Mouse (Mus musculus): Measurements from ENCODE around the gene Prdm15. TPM values are rescaled to one million over a fixed set of nuclear protein-coding genes. Genes with fewer than 3 reads are reported as not detected.

Prdm15 gene
- polyA plus RNA-seq (2012; rRNA removed) = 5.6 and 7.3 TPM in 2 replicates

DNA sequence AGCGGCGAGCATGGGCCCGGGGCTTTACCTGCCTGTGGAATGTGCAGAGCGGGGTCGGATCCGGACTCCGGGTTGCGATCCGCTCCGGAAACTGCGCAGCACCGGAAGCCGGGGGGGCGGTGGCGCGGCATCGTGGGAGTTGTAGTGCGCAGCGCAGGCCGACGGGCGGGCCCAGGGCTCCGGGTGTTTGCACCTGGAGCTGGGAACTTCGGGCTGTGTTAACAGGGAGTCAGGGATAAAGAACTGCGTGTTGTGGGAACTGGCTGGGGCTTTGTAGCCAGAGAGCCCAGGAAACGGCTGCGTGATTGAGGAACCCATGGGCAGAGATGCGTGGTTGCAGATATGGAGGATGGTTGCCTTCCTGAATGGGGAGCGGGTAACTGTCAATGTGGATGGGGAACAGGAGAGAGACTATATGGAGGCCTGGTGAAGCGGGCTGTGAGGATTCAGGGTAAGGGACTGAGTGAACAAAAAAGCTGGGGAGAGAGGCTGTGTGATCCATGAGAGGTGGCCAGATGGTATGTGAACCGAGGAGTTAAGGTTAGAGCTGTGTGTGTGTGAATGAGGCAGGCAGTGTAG lies at the start of gene Prdm15:
TSS of gene Prdm15 (minus strand) at position 110 of the 579 bp plus-strand sequence.
- peak within 1 kb of the TSS; percentile 88 for H3K27ac ChIP-seq (ENCODE audit: insufficient read depth, low read depth, low read length)
- DNase-seq = peak; percentile 92
- no peaks in the 10 kb centered on the region for H3K4me1 ChIP-seq (ENCODE audit: control insufficient read depth, insufficient read depth, low read length)
- no peaks in the 10 kb centered on the region for H3K36me3 ChIP-seq (ENCODE audit: control insufficient read depth, insufficient read depth, low read length)
- peak within 1 kb of the TSS; percentile 91 for H3K4me3 ChIP-seq (ENCODE audit: insufficient read depth, low read depth, low read length)
- no peaks in the 10 kb centered on the region for H3K27me3 ChIP-seq (replicated peaks; ENCODE audit: control insufficient read depth, insufficient read depth, low read length)
- 1% methylated on average over 31 of the region's 31 CpGs for WGBS
- TF ChIP-seq POLR2A (IDR thresholded peaks at IDR 0.05; ENCODE audit: low read depth, low read length) = no peak
- no peak for TF ChIP-seq CTCF (conservative IDR thresholded peaks at IDR 0.05; ENCODE audit: insufficient read depth, insufficient read length, low read depth, low read length)

DNA sequence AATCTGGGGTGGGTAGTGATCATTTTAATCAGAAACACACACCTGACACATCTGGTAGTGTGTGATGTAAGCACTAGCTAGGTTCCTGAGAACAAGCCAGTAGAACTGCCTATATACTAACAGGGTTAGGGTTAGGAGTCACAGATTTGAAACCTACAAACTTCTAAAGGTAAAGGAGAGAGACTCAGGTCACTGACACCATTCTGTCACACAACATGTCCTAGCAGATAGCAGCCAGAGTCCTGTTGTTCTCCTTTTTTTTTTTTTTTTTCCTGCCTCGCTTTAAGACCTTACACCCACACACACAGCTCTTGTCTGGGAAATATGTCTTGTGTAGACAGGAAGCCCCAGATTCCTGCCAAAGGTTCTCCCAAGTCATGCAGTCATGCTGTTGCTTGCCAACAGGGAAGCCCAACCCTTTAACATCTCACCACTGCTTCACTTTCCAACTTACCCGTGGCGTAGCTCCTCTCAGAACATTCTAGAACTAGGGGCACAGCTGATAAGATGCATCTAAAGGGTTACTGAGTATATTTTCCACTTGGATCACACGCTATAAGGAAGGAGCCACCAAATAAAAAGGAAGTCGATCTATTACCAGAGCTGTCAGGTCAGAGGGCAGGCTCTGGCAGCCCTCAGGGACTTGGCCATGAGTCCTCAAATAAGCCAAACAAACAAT lies 45.8 kb upstream of the Prdm15 start:
- Histone ChIP-seq H3K4me3 (ENCODE audit: insufficient read depth, low read depth, low read length) (no peak overlapping the region), H3K4me1 (ENCODE audit: control insufficient read depth, insufficient read depth, low read length) (peaks cover 8% of the 10 kb centered on the region; the same call in 1 of the 2 replicates), H3K27ac (ENCODE audit: insufficient read depth, low read depth, low read length) (peak overlapping the region; percentile 23; the same call in 1 of the 2 replicates), H3K36me3 (ENCODE audit: control insufficient read depth, insufficient read depth, low read length) (0 out of 2 replicates have a peak, but pooled peaks cover 1% of the 10 kb centered on the region), H3K27me3 (replicated peaks; ENCODE audit: control insufficient read depth, insufficient read depth, low read length) (no peaks in the 10 kb centered on the region)
- peak; percentile 88 for DNase-seq
- TF ChIP-seq CTCF (conservative IDR thresholded peaks at IDR 0.05; ENCODE audit: insufficient read depth, insufficient read length, low read depth, low read length) (no peak), POLR2A (IDR thresholded peaks at IDR 0.05; ENCODE audit: low read depth, low read length) (no peak)
- WGBS = 42% methylated on average over 5 of the region's 5 CpGs

- H3K36me3 ChIP-seq (ENCODE audit: control insufficient read depth, insufficient read depth, low read length) = peaks cover 2% of the 10 kb centered on the region; the same call in 1 of the 2 replicates
- H3K4me1 ChIP-seq (ENCODE audit: control insufficient read depth, insufficient read depth, low read length) = no peaks in the 10 kb centered on the region
- H3K27me3 ChIP-seq (replicated peaks; ENCODE audit: control insufficient read depth, insufficient read depth, low read length) = no peaks in the 10 kb centered on the region
- H3K27ac ChIP-seq (ENCODE audit: insufficient read depth, low read depth, low read length) = no peak overlapping the region
- no peak for DNase-seq
- H3K4me3 ChIP-seq (ENCODE audit: insufficient read depth, low read depth, low read length) = no peak overlapping the region
- TF ChIP-seq POLR2A (IDR thresholded peaks at IDR 0.05; ENCODE audit: low read depth, low read length) (no peak), CTCF (conservative IDR thresholded peaks at IDR 0.05; ENCODE audit: insufficient read depth, insufficient read length, low read depth, low read length) (no peak)
These were observed 36.1 kb upstream of the Prdm15 start for GRCm38 (mm10) chr16:97887762-97888161.

- 100% methylated on average over 1 of the region's 1 CpGs for WGBS
- Histone ChIP-seq H3K4me3 (ENCODE audit: insufficient read depth, low read depth, low read length) (no peak overlapping the region), H3K27me3 (replicated peaks; ENCODE audit: control insufficient read depth, insufficient read depth, low read length) (no peaks in the 10 kb centered on the region), H3K36me3 (ENCODE audit: control insufficient read depth, insufficient read depth, low read length) (peaks cover 2% of the 10 kb centered on the region; the same call in 1 of the 2 replicates), H3K4me1 (ENCODE audit: control insufficient read depth, insufficient read depth, low read length) (no peaks in the 10 kb centered on the region; the same call in 1 of the 2 replicates), H3K27ac (ENCODE audit: insufficient read depth, low read depth, low read length) (no peak overlapping the region)
- no peak for DNase-seq
- no peak for TF ChIP-seq CTCF (conservative IDR thresholded peaks at IDR 0.05; ENCODE audit: insufficient read depth, insufficient read length, low read depth, low read length)
- no peak for TF ChIP-seq POLR2A (IDR thresholded peaks at IDR 0.05; ENCODE audit: low read depth, low read length)
These were observed 32.0 kb upstream of the Prdm15 start for GRCm38 (mm10) chr16:97883696-97884095.

DNA sequence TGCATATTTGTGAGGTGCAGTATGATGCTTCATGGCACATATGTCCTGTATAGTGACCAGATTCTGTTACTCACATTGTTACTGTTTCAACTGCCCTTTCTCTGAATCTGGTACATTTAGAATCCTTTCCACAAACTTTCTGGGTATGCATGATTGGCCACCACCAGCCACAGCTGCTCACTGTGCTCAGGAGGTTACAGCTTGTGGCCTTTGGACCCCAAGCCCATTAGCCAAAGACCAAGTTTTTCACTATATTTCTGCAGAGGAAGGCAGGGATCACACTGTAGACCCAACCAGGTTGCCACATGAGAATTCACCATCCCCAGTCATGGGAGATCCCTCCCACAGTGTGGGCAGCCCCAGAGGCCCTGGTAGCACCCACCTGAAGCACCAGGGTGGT lies 31.2 kb upstream of the Prdm15 start:
- TF ChIP-seq POLR2A (IDR thresholded peaks at IDR 0.05; ENCODE audit: low read depth, low read length) = no peak
- TF ChIP-seq CTCF (conservative IDR thresholded peaks at IDR 0.05; ENCODE audit: insufficient read depth, insufficient read length, low read depth, low read length) = no peak
- no peak overlapping the region for H3K27ac ChIP-seq (ENCODE audit: insufficient read depth, low read depth, low read length)
- H3K4me1 ChIP-seq (ENCODE audit: control insufficient read depth, insufficient read depth, low read length) = no peaks in the 10 kb centered on the region; the same call in 1 of the 2 replicates

GRCm38 (mm10) chr16:97879134-97879533 lies 27.5 kb upstream of the Prdm15 start:
- no peak overlapping the region for H3K27ac ChIP-seq (ENCODE audit: insufficient read depth, low read depth, low read length)
- TF ChIP-seq CTCF (conservative IDR thresholded peaks at IDR 0.05; ENCODE audit: insufficient read depth, insufficient read length, low read depth, low read length) (peak; percentile 67), POLR2A (IDR thresholded peaks at IDR 0.05; ENCODE audit: low read depth, low read length) (no peak)
- H3K27me3 ChIP-seq (replicated peaks; ENCODE audit: control insufficient read depth, insufficient read depth, low read length) = no peaks in the 10 kb centered on the region
- peaks cover 2% of the 10 kb centered on the region; the same call in 1 of the 2 replicates for H3K36me3 ChIP-seq (ENCODE audit: control insufficient read depth, insufficient read depth, low read length)
- 77% methylated on average over 1 of the region's 1 CpGs for WGBS
- peak; percentile 71 for DNase-seq
- H3K4me1 ChIP-seq (ENCODE audit: control insufficient read depth, insufficient read depth, low read length) = no peaks in the 10 kb centered on the region; the same call in 1 of the 2 replicates
- no peak overlapping the region for H3K4me3 ChIP-seq (ENCODE audit: insufficient read depth, low read depth, low read length)

More for the DNA sequence above, 31.2 kb upstream of the Prdm15 start:
- Histone ChIP-seq H3K27me3 (replicated peaks; ENCODE audit: control insufficient read depth, insufficient read depth, low read length) (no peaks in the 10 kb centered on the region), H3K4me3 (ENCODE audit: insufficient read depth, low read depth, low read length) (no peak overlapping the region), H3K36me3 (ENCODE audit: control insufficient read depth, insufficient read depth, low read length) (peaks cover 2% of the 10 kb centered on the region; the same call in 1 of the 2 replicates)
- DNase-seq = peak; percentile 74

DNA sequence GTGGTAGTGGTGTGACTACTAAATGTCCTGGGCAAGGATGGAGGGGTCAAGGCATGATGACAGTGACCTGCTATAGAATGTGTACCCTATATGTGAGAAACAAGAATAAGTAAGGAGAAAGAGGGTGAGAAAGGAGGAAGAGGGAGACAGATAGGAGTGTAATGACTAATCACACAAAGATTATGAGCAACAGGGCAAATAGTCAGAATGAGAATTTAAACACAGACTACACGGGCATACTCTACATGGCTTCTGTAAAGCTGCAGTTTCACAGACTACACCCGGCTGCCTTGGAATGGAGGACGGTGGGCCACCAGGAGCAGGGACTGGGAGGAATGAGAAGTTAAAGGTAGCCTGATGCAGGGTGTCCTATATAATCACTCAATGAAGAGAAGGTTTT lies 25.9 kb upstream of the Prdm15 start:
- no peak for TF ChIP-seq CTCF (conservative IDR thresholded peaks at IDR 0.05; ENCODE audit: insufficient read depth, insufficient read length, low read depth, low read length)
- no peak for TF ChIP-seq POLR2A (IDR thresholded peaks at IDR 0.05; ENCODE audit: low read depth, low read length)
- H3K27me3 ChIP-seq (replicated peaks; ENCODE audit: control insufficient read depth, insufficient read depth, low read length) = no peaks in the 10 kb centered on the region
- no peak overlapping the region for H3K4me3 ChIP-seq (ENCODE audit: insufficient read depth, low read depth, low read length)
- no peak for DNase-seq
- no peaks in the 10 kb centered on the region for H3K4me1 ChIP-seq (ENCODE audit: control insufficient read depth, insufficient read depth, low read length)
- H3K27ac ChIP-seq (ENCODE audit: insufficient read depth, low read depth, low read length) = no peak overlapping the region
- WGBS = 96% methylated on average over 3 of the region's 3 CpGs
- peaks cover 2% of the 10 kb centered on the region; the same call in 1 of the 2 replicates for H3K36me3 ChIP-seq (ENCODE audit: control insufficient read depth, insufficient read depth, low read length)

All from kidney, adult 2 months (tissue).